Mouse (Mus musculus) frontal cortex, postnatal 36 days (tissue): ENCODE data around the gene Sgk2.

Source experiments
- DNase-seq, 2 experiments: peaks; one replicate each; pipeline ENCODE4 v3.0.0; 2022; ENCODE audit warnings: low spot score in 2 of 2

Gene Sgk2

DNA sequence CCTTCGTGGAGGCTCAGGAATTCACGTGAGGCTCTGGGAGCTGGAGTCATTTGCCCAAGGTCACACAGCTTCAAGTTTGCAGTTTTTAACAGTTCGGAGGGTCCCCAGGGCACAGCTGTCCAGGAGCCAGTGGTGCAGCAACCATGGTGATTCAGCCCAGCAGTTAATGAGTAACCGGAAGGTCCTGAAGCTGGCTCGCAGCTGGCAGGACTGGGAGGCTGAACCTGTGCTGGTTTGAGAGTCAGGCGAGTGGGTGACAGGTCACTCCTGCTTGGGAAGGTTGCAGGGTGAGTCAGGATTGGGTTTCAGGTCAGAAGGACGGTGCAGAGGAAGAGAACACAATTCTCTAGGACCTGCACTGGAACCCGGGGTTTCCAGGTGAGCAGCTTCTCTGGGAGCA is at the start of gene Sgk2:
Gene Sgk2, plus strand, starts transcription at position 113 of the 400 bp plus-strand sequence.
- no peak for DNase-seq

DNA sequence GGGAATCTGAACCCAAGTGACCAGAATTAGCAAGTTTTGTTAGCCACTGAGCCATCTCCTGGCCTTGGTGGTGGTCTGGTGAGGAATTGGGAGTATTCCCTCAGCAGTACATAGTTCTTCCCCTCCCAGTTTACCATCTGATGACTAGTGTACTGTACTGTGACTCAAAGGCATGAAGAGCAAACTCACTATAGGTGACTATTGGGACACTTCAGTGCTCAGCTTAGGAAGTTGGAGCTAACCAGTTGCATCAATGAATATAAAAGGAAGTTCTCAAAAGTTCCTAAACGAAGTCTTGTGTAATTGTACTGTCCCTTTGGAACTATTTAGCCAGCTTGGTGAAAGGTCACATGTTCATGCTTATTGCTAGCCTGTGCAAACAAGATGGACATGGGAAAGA is 47.6 kb upstream of the Sgk2 start:
- DNase-seq, result no peak

DNA sequence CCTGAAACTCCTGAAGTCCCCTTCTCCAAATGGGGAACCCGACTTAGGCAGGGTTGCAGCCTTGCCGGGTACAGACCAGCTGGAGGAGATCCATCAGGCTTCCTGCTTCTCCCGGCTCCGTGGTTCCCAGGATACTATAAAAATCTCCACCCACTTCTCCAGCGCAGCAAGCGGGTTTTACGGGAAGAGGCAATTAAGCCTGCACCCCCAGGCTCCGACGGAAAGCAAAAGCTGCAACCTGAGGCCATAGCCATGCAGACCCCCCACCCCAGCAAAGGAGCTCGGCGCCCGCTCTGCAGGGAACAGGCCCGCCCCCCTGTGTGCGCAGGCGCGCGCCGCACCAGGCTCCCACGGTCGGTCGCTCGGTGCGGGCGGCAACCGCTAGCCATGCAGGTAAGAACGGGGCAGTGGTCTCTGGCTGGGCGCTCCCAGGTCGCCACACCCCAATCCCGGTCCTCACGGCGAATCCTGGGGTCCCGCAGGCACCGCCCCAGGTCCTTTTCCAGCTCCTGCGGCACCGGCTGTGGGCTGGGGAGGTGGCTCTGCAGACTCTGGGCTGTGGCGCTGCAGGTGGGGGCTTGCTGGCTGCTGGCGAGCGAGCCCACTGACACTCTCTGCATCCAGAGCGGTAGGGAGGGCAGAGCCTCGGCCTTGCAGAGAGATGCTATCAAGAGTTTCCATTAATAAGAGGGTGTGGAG is 43.8 kb upstream of the Sgk2 start, which contains the start of gene L3mbtl1:
Gene L3mbtl1, plus strand, starts transcription at position 325 of the 699 bp plus-strand sequence.
- DNase-seq, result peak; percentile 68 to 70

GRCm38 (mm10) chr2:162943931-162944330 is 43.2 kb upstream of the Sgk2 start:
- no peak for DNase-seq

DNA sequence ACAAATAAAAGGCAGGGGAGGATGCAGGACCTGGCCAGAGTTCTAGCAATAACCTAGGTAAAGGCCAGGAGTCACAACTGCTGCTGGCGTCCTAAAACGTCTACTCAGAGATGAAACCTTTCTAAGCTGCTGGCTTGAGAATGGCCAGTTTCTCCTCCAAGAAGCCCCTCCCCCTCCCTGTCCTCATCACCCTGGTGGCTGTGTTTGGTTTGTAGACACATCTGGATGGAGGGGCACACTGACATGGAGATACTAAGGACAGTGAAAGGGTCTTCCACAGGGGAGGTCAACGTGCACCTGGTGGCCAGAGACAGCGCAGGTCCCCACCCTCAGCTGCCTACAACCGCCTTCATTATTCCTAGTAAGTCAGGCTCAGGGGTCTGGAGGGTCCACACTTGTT is 40.2 kb upstream of the Sgk2 start:
- DNase-seq, result no peak

DNA sequence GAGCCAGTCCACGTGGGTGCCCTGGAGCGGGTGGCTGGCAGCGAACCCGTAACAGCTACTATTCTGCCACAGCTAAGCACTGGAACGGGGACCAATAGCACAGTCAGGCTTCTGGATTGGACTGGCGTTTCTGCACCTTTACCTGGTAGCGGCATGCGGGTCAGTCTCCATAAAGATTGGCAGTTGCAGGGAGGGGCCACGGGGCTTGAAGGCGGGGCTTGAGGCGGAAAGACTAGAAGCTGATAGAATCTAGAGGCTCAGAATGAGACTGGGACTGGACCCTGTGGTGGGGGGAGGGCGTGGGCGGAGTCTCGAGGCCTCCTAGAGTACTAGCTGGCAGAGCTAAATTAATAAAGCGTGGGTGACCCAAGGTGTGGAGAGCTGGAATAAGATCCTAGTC is 39.4 kb upstream of the Sgk2 start:
- no peak for DNase-seq

- no peak for DNase-seq
Observed at GRCm38 (mm10) chr2:162948221-162948620, 38.9 kb upstream of the Sgk2 start.

GRCm38 (mm10) chr2:162950776-162951175 is 36.4 kb upstream of the Sgk2 start:
- DNase-seq, result no peak

DNA sequence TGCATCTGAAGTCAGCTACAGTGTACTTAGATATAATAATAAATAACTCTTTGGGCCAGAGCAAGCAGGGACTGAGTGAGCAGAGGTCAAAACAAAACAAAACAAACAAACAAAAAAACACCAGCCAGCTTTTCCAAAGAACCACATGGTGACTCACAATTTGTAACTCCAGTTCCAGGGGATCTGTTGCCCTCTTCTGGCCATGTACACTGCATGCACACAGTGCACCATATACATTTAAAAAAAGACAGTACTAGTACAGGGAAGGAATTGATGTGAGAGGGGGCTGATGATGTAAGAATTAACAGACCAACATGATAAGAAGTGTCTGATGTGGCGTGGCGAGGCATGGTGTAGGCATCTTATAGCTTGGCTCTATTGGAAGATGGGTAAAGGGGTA is 30.3 kb upstream of the Sgk2 start:
- DNase-seq, result no peak

DNA sequence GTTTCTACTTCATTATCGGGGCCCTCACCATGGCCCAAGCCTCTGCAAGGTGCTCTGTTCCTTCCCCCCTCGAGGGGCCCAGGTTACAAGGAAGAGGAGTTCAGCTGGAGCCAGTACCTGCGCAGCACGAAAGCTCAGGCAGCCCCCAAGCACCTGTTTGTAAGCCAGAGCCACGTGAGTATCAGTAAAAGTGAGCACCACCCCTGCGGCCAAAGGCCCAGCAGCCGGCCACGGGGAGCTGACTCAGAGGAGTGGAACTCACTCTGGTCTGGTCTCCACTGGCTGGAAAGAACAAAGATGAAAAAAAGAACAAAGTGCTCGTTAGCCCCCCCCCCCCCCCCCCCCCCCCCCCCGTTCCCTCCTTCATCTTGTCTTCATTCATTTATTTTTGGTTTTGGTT is 25.8 kb upstream of the Sgk2 start:
- no peak for DNase-seq

DNA sequence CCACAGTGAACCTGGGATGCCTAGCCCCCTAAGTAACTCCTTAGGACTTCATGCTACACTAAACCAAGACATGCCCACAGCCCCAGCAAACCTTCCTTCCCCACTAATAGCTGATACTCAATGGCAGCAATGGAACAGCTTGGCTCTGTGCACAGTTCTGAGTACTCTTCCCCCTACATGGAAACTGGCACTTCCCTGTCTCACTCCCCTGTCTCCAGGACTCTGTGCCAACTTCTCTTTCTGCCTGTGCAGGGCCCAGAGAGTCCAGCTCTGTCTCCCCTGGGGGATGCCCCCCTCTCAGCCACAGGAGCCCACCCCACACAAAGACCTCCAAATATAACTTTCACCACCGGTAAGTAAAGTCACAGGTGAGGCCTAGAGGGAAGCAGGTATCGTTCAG is 20.4 kb upstream of the Sgk2 start:
- DNase-seq, result no peak

GRCm38 (mm10) chr2:162968357-162968756 is 18.8 kb upstream of the Sgk2 start:
- no peak for DNase-seq

GRCm38 (mm10) chr2:162969101-162969500 is 18.0 kb upstream of the Sgk2 start:
- no peak for DNase-seq

- no peak for DNase-seq
Observed at GRCm38 (mm10) chr2:162970896-162971295, 16.2 kb upstream of the Sgk2 start.

DNA sequence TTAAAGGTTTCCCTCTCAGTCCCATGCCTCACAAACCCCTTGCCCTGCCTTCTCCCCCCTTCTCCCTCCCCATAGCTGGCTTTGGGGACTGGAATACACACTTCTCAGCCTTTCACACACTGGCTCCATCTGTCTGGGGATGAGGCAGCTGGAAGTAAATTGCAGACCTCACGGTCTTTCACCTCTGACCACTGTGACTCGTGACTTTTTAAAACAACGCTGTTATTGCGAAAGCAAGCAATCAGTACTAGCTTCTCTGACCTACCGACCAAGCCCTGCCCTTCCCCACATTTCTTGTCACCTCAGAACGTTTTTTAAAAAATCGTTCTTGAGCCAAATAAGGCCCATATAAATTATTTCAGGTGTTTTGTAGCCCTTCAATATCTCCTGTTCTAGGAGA is 14.4 kb upstream of the Sgk2 start:
- DNase-seq, result no peak

DNA sequence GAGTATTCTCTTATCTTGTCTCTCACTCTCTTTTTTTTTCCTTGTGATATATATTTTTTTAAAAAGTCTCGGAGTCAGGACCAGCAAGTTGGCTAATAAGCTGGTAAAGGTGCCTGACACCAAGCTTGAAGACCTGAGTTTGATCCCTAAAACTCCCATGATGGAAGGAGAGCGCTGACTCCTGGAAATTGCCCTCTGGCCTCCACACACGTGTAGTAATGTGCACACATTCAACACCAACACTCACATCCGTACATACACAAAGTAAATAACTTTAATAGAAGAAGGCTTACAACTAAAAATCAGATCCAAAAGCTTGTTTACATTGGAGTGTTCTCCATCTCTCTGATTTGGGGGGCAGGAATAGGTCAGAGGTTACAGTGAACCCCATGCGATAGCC is 13.9 kb upstream of the Sgk2 start:
- DNase-seq, result no peak

DNA sequence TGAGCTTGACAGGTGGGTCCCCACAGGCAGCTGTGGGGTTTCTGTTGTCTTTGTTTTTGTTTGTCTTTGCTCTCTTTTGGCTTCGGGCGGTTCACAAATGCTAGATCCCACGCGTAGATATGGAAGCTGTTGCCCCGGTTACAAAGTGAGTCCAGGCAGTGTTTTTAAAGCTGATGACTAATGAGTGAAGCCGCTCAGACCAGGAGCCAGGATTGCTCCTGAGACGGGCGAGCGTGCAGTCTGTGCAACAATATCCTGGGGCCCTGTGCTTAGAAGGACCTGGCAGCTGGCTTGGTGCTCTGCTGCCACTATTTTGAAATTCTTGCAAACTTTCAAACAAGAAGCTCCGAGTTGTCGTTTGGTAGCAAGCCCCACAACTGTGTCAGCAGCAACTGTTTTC is 13.5 kb upstream of the Sgk2 start:
- DNase-seq, result no peak

GRCm38 (mm10) chr2:162975157-162975775 is 11.9 kb upstream of the Sgk2 start:
- DNase-seq, result peak; percentile 9 to 14

DNA sequence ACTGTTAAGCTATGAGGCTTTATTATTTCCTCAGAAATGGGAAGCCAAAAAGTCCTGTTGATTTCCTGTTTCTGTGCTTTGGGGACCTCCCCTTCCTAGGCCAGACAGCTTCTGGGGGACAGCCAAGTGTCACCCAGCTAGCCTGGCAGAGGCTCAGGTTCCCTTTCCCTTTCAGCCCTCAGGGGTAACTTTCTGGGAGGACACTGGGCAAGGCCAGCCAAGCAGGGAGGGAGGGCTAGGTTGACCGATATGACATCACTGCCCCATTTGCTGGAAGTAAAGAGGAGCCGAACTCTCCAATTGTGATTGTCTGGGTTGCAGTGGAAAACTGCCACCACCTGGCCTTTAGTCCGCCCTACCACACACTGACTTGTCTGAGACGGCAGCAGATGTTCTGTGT is 11.1 kb upstream of the Sgk2 start:
- DNase-seq, result no peak

- no peak for DNase-seq
Observed at GRCm38 (mm10) chr2:162984381-162984780, 2.7 kb upstream of the Sgk2 start.

- no peak for DNase-seq
Observed at GRCm38 (mm10) chr2:162985923-162986322, 1.2 kb upstream of the Sgk2 start.

- DNase-seq, result no peak
Observed at GRCm38 (mm10) chr2:162986764-162987163, 366 bp upstream of the Sgk2 start.

DNA sequence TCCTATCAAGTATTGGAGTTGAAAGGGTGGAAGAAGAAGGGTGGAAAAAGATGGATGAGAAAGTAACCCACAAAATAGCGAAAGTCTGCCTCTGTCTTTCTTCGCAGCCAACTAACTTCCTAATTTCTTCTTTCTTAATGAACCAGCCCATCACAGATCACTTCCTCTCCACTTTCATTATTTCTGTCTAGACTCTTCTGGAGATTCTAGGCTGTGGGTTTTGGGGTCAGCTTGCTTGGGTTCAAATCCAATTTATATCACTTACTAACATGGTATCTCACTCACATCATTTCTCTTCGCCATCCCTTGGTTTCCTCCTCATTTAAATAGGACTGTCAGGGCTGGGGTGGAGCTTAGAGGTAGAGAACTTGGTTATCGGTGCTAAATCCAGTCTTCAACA is 1.1 kb downstream of the Sgk2 start:
- DNase-seq, result no peak
